In the genomic region with DNA sequence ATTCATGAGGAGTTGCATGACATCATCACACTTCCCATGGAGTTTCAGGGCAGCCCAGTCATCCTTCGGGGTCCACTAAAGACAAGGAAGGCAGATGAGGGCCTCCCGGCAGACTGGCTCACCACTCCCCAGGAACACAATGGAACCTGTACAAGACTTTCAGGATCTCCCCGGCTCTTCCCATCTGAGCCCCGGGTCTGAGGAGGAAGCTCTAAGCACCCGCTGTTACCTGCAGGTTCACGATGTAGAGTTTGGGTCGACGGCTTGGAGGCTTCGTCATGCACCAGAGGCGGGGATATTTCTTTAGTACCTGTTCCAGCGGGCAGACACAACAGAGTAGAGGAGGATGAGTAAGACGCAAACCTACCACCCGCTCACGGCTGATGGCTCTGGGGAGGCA, we compare ENCODE assay signal across 25 mouse cellular contexts. TPM values are rescaled to one million over a fixed set of nuclear protein-coding genes. Genes with fewer than 3 reads are reported as not detected.
DNase-seq lines count a peak whose midpoint lies in the region; ATAC-seq lines count a peak whose summit lies in the region.
"Had no signal": no experiment of that assay in that cellular context is flagged by ENCODE, and none has a peak within 500 bp of the region (broad histone marks: within the 10 kb centered on the region; RNA-seq: fewer than 3 reads in every experiment).

No protein-coding gene starts in this region.

- DNase-seq in cerebellum, adult 11-12 months, result peak; percentile 52
- DNase-seq in cerebellum, postnatal 14 days, result no peak
- peak; percentile 20 for DNase-seq in urinary bladder, adult 2 months (ENCODE audit: low spot score)
- no peak for DNase-seq in urinary bladder, postnatal 25 days (ENCODE audit: low spot score)
- no peak for DNase-seq in left cerebral cortex, postnatal 4 days
- DNase-seq: adrenal gland, postnatal 14 days; cerebellum, adult 8-10 months; embryo, embryonic 11 days; gastrocnemius, postnatal 10 days; heart, adult 2 months had no signal

- 0 out of 2 replicates have a peak overlapping the region, but pooled peaks have one; percentile 13 for H3K9ac ChIP-seq in hindbrain, embryonic 13.5 days
- no peak overlapping the region for H3K9ac ChIP-seq in hindbrain, embryonic 12.5 days
- H3K9ac ChIP-seq: embryonic facial prominence, embryonic 15.5 days; forebrain, embryonic 15.5 days; heart, embryonic 15.5 days had no signal

- H3K9me3 ChIP-seq in hindbrain, embryonic 13.5 days, result no peaks in the 10 kb centered on the region
- no peaks in the 10 kb centered on the region for H3K9me3 ChIP-seq in hindbrain, embryonic 12.5 days (replicated peaks)
- H3K9me3 ChIP-seq: embryonic facial prominence, embryonic 15.5 days; forebrain, embryonic 15.5 days; heart, embryonic 15.5 days; hindbrain, embryonic 10.5 days had no signal

- no peak overlapping the region for H3K27ac ChIP-seq in hindbrain, embryonic 13.5 days
- H3K27ac ChIP-seq in hindbrain, embryonic 12.5 days, result no peak overlapping the region
- H3K27ac ChIP-seq: embryonic facial prominence, embryonic 15.5 days; forebrain, embryonic 15.5 days; heart, adult 2 months; heart, embryonic 15.5 days; hindbrain, embryonic 10.5 days had no signal

- ATAC-seq in hindbrain, embryonic 13.5 days (ENCODE audit: low FRiP score), result no peak
- no peak for ATAC-seq in hindbrain, embryonic 12.5 days (ENCODE audit: low FRiP score)
- ATAC-seq: forebrain, embryonic 15.5 days; hindbrain, embryonic 16.5 days; inflammation-experienced regulatory T-cells, adult 6 months; intestine, postnatal 0 days had no signal

- peaks cover 40% of the 10 kb centered on the region for H3K4me1 ChIP-seq in hindbrain, embryonic 13.5 days (replicated peaks)
- H3K4me1 ChIP-seq in hindbrain, embryonic 12.5 days, result peaks cover 36% of the 10 kb centered on the region

- intact Hi-C loops in left cerebral cortex, postnatal 4 days (cut with DNase I), result loop anchor here (10.0 kb wide), 1 partner anchor 95 kb away; a partner anchor contains a TSS

- WGBS in hindbrain, embryonic 13.5 days, result 92% methylated on average over 14 of the region's 14 CpGs
- WGBS in hindbrain, embryonic 12.5 days, result 94% methylated on average over 14 of the region's 14 CpGs

- no peaks in the 10 kb centered on the region for H3K27me3 ChIP-seq in hindbrain, embryonic 13.5 days
- H3K27me3 ChIP-seq in hindbrain, embryonic 12.5 days, result no peaks in the 10 kb centered on the region
- H3K27me3 ChIP-seq: embryonic facial prominence, embryonic 15.5 days; forebrain, embryonic 15.5 days; heart, embryonic 15.5 days had no signal

- H3K4me2 ChIP-seq in hindbrain, embryonic 13.5 days, result no peak overlapping the region
- H3K4me2 ChIP-seq in hindbrain, embryonic 12.5 days (replicated peaks), result no peak overlapping the region
- H3K4me2 ChIP-seq: embryonic facial prominence, embryonic 15.5 days; forebrain, embryonic 15.5 days; heart, embryonic 11.5 days; heart, embryonic 15.5 days had no signal

- no peak overlapping the region for H3K4me3 ChIP-seq in hindbrain, embryonic 13.5 days
- H3K4me3 ChIP-seq in hindbrain, embryonic 12.5 days, result no peak overlapping the region
- H3K4me3 ChIP-seq: embryonic facial prominence, embryonic 15.5 days; forebrain, embryonic 15.5 days; heart, adult 2 months; heart, embryonic 15.5 days; hindbrain, embryonic 10.5 days had no signal

- peaks cover 55% of the 10 kb centered on the region for H3K36me3 ChIP-seq in hindbrain, embryonic 13.5 days
- peaks cover 54% of the 10 kb centered on the region for H3K36me3 ChIP-seq in hindbrain, embryonic 12.5 days

RNA-seq across cellular contexts. Expression of a gene that starts 2.5 kb away (rescaled TPM):
- polyA plus RNA-seq in hindbrain, embryonic 13.5 days (2015; fragmentation: Nextera tagmentation; extraction: Ambion mirVana), result 169 and 174 TPM in 2 replicates
- 145 and 148 TPM in 2 replicates for polyA plus RNA-seq in hindbrain, embryonic 12.5 days (2016; fragmentation: Nextera tagmentation; extraction: Ambion mirVana)
- 87.2 and 120 TPM in 2 replicates for polyA plus RNA-seq in urinary bladder, adult 2 months (2012; rRNA removed)
- total RNA-seq in left cerebral cortex, postnatal 4 days (2021), result 100 to 1,000 TPM; 144 to 168 TPM

RNA-seq across cellular contexts. Expression of a gene that starts 4.8 kb away (rescaled TPM):
- polyA plus RNA-seq in hindbrain, embryonic 13.5 days (2015; fragmentation: Nextera tagmentation; extraction: Ambion mirVana), result 50.4 and 50.6 TPM in 2 replicates
- polyA plus RNA-seq in hindbrain, embryonic 12.5 days (2016; fragmentation: Nextera tagmentation; extraction: Ambion mirVana), result 43.9 and 50.0 TPM in 2 replicates
- 78.6 and 107 TPM in 2 replicates for polyA plus RNA-seq in urinary bladder, adult 2 months (2012; rRNA removed)
- 10 to 100 TPM; 37.5 to 38.0 TPM for total RNA-seq in left cerebral cortex, postnatal 4 days (2021)

RNA-seq across cellular contexts. Expression of a gene that starts 11.9 kb away (rescaled TPM):
- polyA plus RNA-seq in hindbrain, embryonic 13.5 days (2015; fragmentation: Nextera tagmentation; extraction: Ambion mirVana), result 0.79 and 1.3 TPM in 2 replicates
- polyA plus RNA-seq in hindbrain, embryonic 12.5 days (2016; fragmentation: Nextera tagmentation; extraction: Ambion mirVana), result 1.0 and 1.3 TPM in 2 replicates
- polyA plus RNA-seq in urinary bladder, adult 2 months (2012; rRNA removed), result 0.40 and 0.62 TPM in 2 replicates
- total RNA-seq in left cerebral cortex, postnatal 4 days (2021), result 1 to 10 TPM in 1 of 2 experiments, not detected in 1; 1.4 TPM
- total RNA-seq: common myeloid progenitor, adult 5-6 weeks; gastrocnemius, postnatal 10 days; heart, adult 2 months; heart, postnatal 25 days had no signal
- polyA plus RNA-seq: C2C12; embryonic facial prominence, embryonic 11.5 days; forebrain, embryonic 11.5 days; heart, adult 2 months had no signal

RNA-seq across cellular contexts. Expression of a gene that starts 13.2 kb away (rescaled TPM):
- 27.5 and 30.8 TPM in 2 replicates for polyA plus RNA-seq in hindbrain, embryonic 13.5 days (2015; fragmentation: Nextera tagmentation; extraction: Ambion mirVana)
- polyA plus RNA-seq in hindbrain, embryonic 12.5 days (2016; fragmentation: Nextera tagmentation; extraction: Ambion mirVana), result 40.1 TPM in 2 replicates
- polyA plus RNA-seq in urinary bladder, adult 2 months (2012; rRNA removed), result 50.1 and 62.5 TPM in 2 replicates
- total RNA-seq in left cerebral cortex, postnatal 4 days (2021), result 10 to 100 TPM; 83.3 to 85.8 TPM

RNA-seq across cellular contexts. Expression of a gene that starts 22.0 kb away (rescaled TPM):
- polyA plus RNA-seq in hindbrain, embryonic 13.5 days (2015; fragmentation: Nextera tagmentation; extraction: Ambion mirVana), result 179 and 192 TPM in 2 replicates
- polyA plus RNA-seq in hindbrain, embryonic 12.5 days (2016; fragmentation: Nextera tagmentation; extraction: Ambion mirVana), result 153 and 170 TPM in 2 replicates
- 112 and 116 TPM in 2 replicates for polyA plus RNA-seq in urinary bladder, adult 2 months (2012; rRNA removed)
- 100 to 1,000 TPM; 113 to 115 TPM for total RNA-seq in left cerebral cortex, postnatal 4 days (2021)

Comparison
In these comparisons a context has a peak if more than half of its experiments do, and no peak if none do; other contexts are left out.
1. DNase-seq: peak in cerebellum, adult 11-12 months (single experiment) and urinary bladder, adult 2 months (single experiment); none in cerebellum, postnatal 14 days (0 of 2), urinary bladder, postnatal 25 days (single experiment) and left cerebral cortex, postnatal 4 days (single experiment).